24 mouse cellular contexts compared by ENCODE assay signal in genomic region chr17:12925703-12926180, GRCm38 (mm10). TPM values are rescaled to one million over a fixed set of nuclear protein-coding genes. Genes with fewer than 3 reads are reported as not detected.
A peak's percentile ranks its signal among the peaks of the same experiment; 100 is the strongest.
DNase-seq lines count a peak whose midpoint lies in the region; ATAC-seq and TF ChIP-seq lines count a peak whose summit lies in the region.
"Had no signal": no experiment of that assay in that cellular context is flagged by ENCODE, and none has a peak within 500 bp of the region (broad histone marks: within the 10 kb centered on the region; RNA-seq: fewer than 3 reads in every experiment).

No protein-coding gene starts in this region.

- no peaks in the 10 kb centered on the region for H3K4me1 ChIP-seq in intestine, embryonic 15.5 days (replicated peaks)
- no peaks in the 10 kb centered on the region for H3K4me1 ChIP-seq in intestine, postnatal 0 days (replicated peaks; ENCODE audit: control insufficient read depth, insufficient read depth, low read length)
- H3K4me1 ChIP-seq in midbrain, embryonic 11.5 days (ENCODE audit: control insufficient read depth, insufficient read depth, low read length) = no peaks in the 10 kb centered on the region
- no peaks in the 10 kb centered on the region for H3K4me1 ChIP-seq in midbrain, embryonic 13.5 days (replicated peaks)
- peaks cover 8% of the 10 kb centered on the region; the same call in 1 of the 2 replicates for H3K4me1 ChIP-seq in liver, embryonic 13.5 days (replicated peaks)
- H3K4me1 ChIP-seq in forebrain, postnatal 0 days (ENCODE audit: insufficient read depth) = no peaks in the 10 kb centered on the region
- H3K4me1 ChIP-seq: embryonic facial prominence, embryonic 10.5 days; forebrain, embryonic 13.5 days; heart, embryonic 10.5 days; hindbrain, embryonic 12.5 days had no signal

- 88% methylated on average over 8 of the region's 8 CpGs for WGBS in intestine, embryonic 15.5 days
- WGBS in intestine, postnatal 0 days = 79% methylated on average over 8 of the region's 8 CpGs
- WGBS in midbrain, embryonic 11.5 days = 92% methylated on average over 8 of the region's 8 CpGs
- 89% methylated on average over 8 of the region's 8 CpGs for WGBS in midbrain, embryonic 13.5 days
- WGBS in liver, embryonic 13.5 days (ENCODE audit: insufficient replicate concordance) = 85% methylated on average over 8 of the region's 8 CpGs
- WGBS in forebrain, postnatal 0 days = 87% methylated on average over 8 of the region's 8 CpGs

- peak; percentile 64 for ATAC-seq in intestine, embryonic 15.5 days
- ATAC-seq in intestine, postnatal 0 days = no peak; the same call in 1 of the 2 replicates
- ATAC-seq in midbrain, embryonic 11.5 days (ENCODE audit: low FRiP score) = no peak
- no peak for ATAC-seq in midbrain, embryonic 13.5 days
- ATAC-seq in liver, embryonic 13.5 days (ENCODE audit: low read depth) = 0 out of 2 replicates have a peak, but pooled peaks have one; percentile 18
- ATAC-seq in forebrain, postnatal 0 days = no peak
- ATAC-seq: activated CD4-positive, CD25-positive, alpha-beta regulatory T cell, adult 4 months; CD4-positive, CD25-positive, alpha-beta regulatory T cell, adult 4 months; forebrain, embryonic 13.5 days; Patski had no signal

- no peak for TF ChIP-seq CTCF in intestine, postnatal 0 days (IDR thresholded peaks at IDR 0.05; ENCODE audit: low read depth)
- no peak for TF ChIP-seq CTCF in layer of hippocampus, adult 2 months (conservative IDR thresholded peaks at IDR 0.05)
- no peak for TF ChIP-seq CTCF in forebrain, postnatal 0 days (IDR thresholded peaks at IDR 0.05; ENCODE audit: low read depth)

- H3K9me3 ChIP-seq in intestine, embryonic 15.5 days = no peaks in the 10 kb centered on the region
- no peaks in the 10 kb centered on the region for H3K9me3 ChIP-seq in intestine, postnatal 0 days (ENCODE audit: control insufficient read depth)
- no peaks in the 10 kb centered on the region for H3K9me3 ChIP-seq in midbrain, embryonic 11.5 days (ENCODE audit: control insufficient read depth, low read length)
- no peaks in the 10 kb centered on the region for H3K9me3 ChIP-seq in midbrain, embryonic 13.5 days
- no peaks in the 10 kb centered on the region for H3K9me3 ChIP-seq in liver, embryonic 13.5 days (replicated peaks)
- H3K9me3 ChIP-seq in forebrain, postnatal 0 days (ENCODE audit: low read length) = no peaks in the 10 kb centered on the region
- H3K9me3 ChIP-seq: embryonic facial prominence, embryonic 10.5 days; forebrain, embryonic 13.5 days; heart, embryonic 10.5 days; hindbrain, embryonic 12.5 days had no signal

- H3K9ac ChIP-seq in intestine, embryonic 15.5 days = no peak overlapping the region
- H3K9ac ChIP-seq in intestine, postnatal 0 days (ENCODE audit: low read depth, low read length) = no peak overlapping the region
- H3K9ac ChIP-seq in midbrain, embryonic 11.5 days (ENCODE audit: low read length) = no peak overlapping the region
- no peak overlapping the region for H3K9ac ChIP-seq in midbrain, embryonic 13.5 days (replicated peaks)
- no peak overlapping the region for H3K9ac ChIP-seq in liver, embryonic 13.5 days
- H3K9ac ChIP-seq in forebrain, postnatal 0 days = no peak overlapping the region
- H3K9ac ChIP-seq: forebrain, embryonic 13.5 days; hindbrain, embryonic 12.5 days had no signal

- H3K4me3 ChIP-seq in intestine, embryonic 15.5 days (replicated peaks) = no peak overlapping the region
- no peak overlapping the region for H3K4me3 ChIP-seq in intestine, postnatal 0 days (ENCODE audit: low read depth, low read length)
- H3K4me3 ChIP-seq in midbrain, embryonic 11.5 days (ENCODE audit: low read depth, low read length) = no peak overlapping the region
- no peak overlapping the region for H3K4me3 ChIP-seq in midbrain, embryonic 13.5 days (replicated peaks)
- no peak overlapping the region for H3K4me3 ChIP-seq in liver, embryonic 13.5 days (replicated peaks)
- no peak overlapping the region for H3K4me3 ChIP-seq in myocyte
- H3K4me3 ChIP-seq in layer of hippocampus, adult 2 months = no peak overlapping the region
- H3K4me3 ChIP-seq in forebrain, postnatal 0 days (ENCODE audit: low read depth, low read length) = no peak overlapping the region
- H3K4me3 ChIP-seq: embryonic facial prominence, embryonic 10.5 days; forebrain, embryonic 13.5 days; gastrocnemius, adult 2 months; heart, embryonic 10.5 days; hindbrain, embryonic 12.5 days had no signal

- no peak overlapping the region for H3K27ac ChIP-seq in intestine, embryonic 15.5 days
- no peak overlapping the region for H3K27ac ChIP-seq in intestine, postnatal 0 days (ENCODE audit: low read depth, low read length)
- no peak overlapping the region for H3K27ac ChIP-seq in midbrain, embryonic 11.5 days (ENCODE audit: low read depth, low read length)
- no peak overlapping the region for H3K27ac ChIP-seq in midbrain, embryonic 13.5 days
- H3K27ac ChIP-seq in liver, embryonic 13.5 days = peak overlapping the region; percentile 21; the same call in 1 of the 2 replicates
- no peak overlapping the region for H3K27ac ChIP-seq in layer of hippocampus, adult 2 months
- H3K27ac ChIP-seq in forebrain, postnatal 0 days (ENCODE audit: low read depth, low read length) = no peak overlapping the region
- H3K27ac ChIP-seq: embryonic facial prominence, embryonic 10.5 days; forebrain, embryonic 13.5 days; gastrocnemius, adult 2 months; heart, embryonic 10.5 days; hindbrain, embryonic 12.5 days had no signal

- H3K27me3 ChIP-seq in intestine, embryonic 15.5 days (replicated peaks) = no peaks in the 10 kb centered on the region
- no peaks in the 10 kb centered on the region for H3K27me3 ChIP-seq in intestine, postnatal 0 days (replicated peaks; ENCODE audit: control insufficient read depth, insufficient read depth, low read length)
- H3K27me3 ChIP-seq in midbrain, embryonic 11.5 days (ENCODE audit: control insufficient read depth, insufficient read depth, low read length) = no peaks in the 10 kb centered on the region
- H3K27me3 ChIP-seq in midbrain, embryonic 13.5 days = no peaks in the 10 kb centered on the region
- H3K27me3 ChIP-seq in liver, embryonic 13.5 days = no peaks in the 10 kb centered on the region
- no peaks in the 10 kb centered on the region for H3K27me3 ChIP-seq in myocyte (ENCODE audit: control insufficient read depth, insufficient read depth, insufficient read length)
- no peaks in the 10 kb centered on the region for H3K27me3 ChIP-seq in forebrain, postnatal 0 days (ENCODE audit: insufficient read depth, low read length)
- H3K27me3 ChIP-seq: forebrain, embryonic 13.5 days; hindbrain, embryonic 12.5 days; Patski had no signal

- H3K79me2 ChIP-seq in myocyte (ENCODE audit: control insufficient read depth, insufficient read depth) = no peaks in the 10 kb centered on the region

- no peak overlapping the region for H3K4me2 ChIP-seq in intestine, embryonic 15.5 days (replicated peaks)
- H3K4me2 ChIP-seq in intestine, postnatal 0 days (replicated peaks; ENCODE audit: low read depth) = no peak overlapping the region
- H3K4me2 ChIP-seq in midbrain, embryonic 11.5 days = no peak overlapping the region
- H3K4me2 ChIP-seq in midbrain, embryonic 13.5 days (replicated peaks) = no peak overlapping the region
- no peak overlapping the region for H3K4me2 ChIP-seq in liver, embryonic 13.5 days
- no peak overlapping the region for H3K4me2 ChIP-seq in myocyte (ENCODE audit: low read depth)
- no peak overlapping the region for H3K4me2 ChIP-seq in forebrain, postnatal 0 days (ENCODE audit: low read depth)
- H3K4me2 ChIP-seq: forebrain, embryonic 13.5 days; hindbrain, embryonic 12.5 days had no signal

- H3K36me3 ChIP-seq in intestine, embryonic 15.5 days = peaks cover 44% of the 10 kb centered on the region
- peaks cover 49% of the 10 kb centered on the region for H3K36me3 ChIP-seq in intestine, postnatal 0 days (ENCODE audit: control insufficient read depth, insufficient read depth)
- H3K36me3 ChIP-seq in midbrain, embryonic 11.5 days (ENCODE audit: control insufficient read depth, insufficient read depth, low read length) = peaks cover 28% of the 10 kb centered on the region
- peaks cover 65% of the 10 kb centered on the region for H3K36me3 ChIP-seq in midbrain, embryonic 13.5 days
- H3K36me3 ChIP-seq in liver, embryonic 13.5 days = peaks cover 61% of the 10 kb centered on the region
- H3K36me3 ChIP-seq in myocyte (ENCODE audit: control insufficient read depth, insufficient read depth) = peaks cover 44% of the 10 kb centered on the region
- H3K36me3 ChIP-seq in forebrain, postnatal 0 days (ENCODE audit: insufficient read depth) = peaks cover 53% of the 10 kb centered on the region

- peak; percentile 71 for DNase-seq in midbrain, embryonic 11.5 days (ENCODE audit: low spot score, missing footprints)
- no peak for DNase-seq in liver, embryonic 13.5 days
- no peak for DNase-seq in layer of hippocampus, adult 2 months (ENCODE audit: low spot score in 2 of 2)
- no peak for DNase-seq in forebrain, postnatal 0 days
- DNase-seq: adrenal gland, postnatal 25 days; B cell, adult 2 months; cerebellum, adult 2 months; cerebellum, postnatal 10 days; gastrocnemius, adult 2 months; gastrocnemius, postnatal 36 days; heart, postnatal 10 days; heart, postnatal 4 days had no signal

- no peak for TF ChIP-seq POLR2A in myocyte (IDR thresholded peaks at IDR 0.05; ENCODE audit: insufficient read length, low read depth)

- H3ac ChIP-seq in myocyte (ENCODE audit: control insufficient read depth, insufficient read length) = no peak overlapping the region

RNA-seq across cellular contexts. Expression of gene Mrpl18, which starts 9.6 kb away (rescaled TPM):
- polyA plus RNA-seq in intestine, embryonic 15.5 days (2015; fragmentation: Nextera tagmentation; extraction: Ambion mirVana) = 173 and 181 TPM in 2 replicates
- polyA plus RNA-seq in intestine, postnatal 0 days (2015; fragmentation: Nextera tagmentation; extraction: Ambion mirVana) = 112 and 121 TPM in 2 replicates
- polyA plus RNA-seq in midbrain, embryonic 11.5 days (2014; fragmentation: Nextera tagmentation; extraction: Ambion mirVana) = 172 and 176 TPM in 2 replicates
- polyA plus RNA-seq in midbrain, embryonic 13.5 days (2015; fragmentation: Nextera tagmentation; extraction: Ambion mirVana) = 138 and 145 TPM in 2 replicates
- polyA plus RNA-seq in liver, embryonic 13.5 days (2015; fragmentation: Nextera tagmentation; extraction: Ambion mirVana) = 184 and 197 TPM in 2 replicates
- polyA plus RNA-seq in myocyte (2012; fragmentation: generic; extraction: Trizol) = 64.1 TPM
- 10 to 100 TPM; 60.9 to 68.9 TPM for total RNA-seq in layer of hippocampus, adult 2 months (2021)
- total RNA-seq in forebrain, postnatal 0 days (2014; rRNA removed) = 45.7 and 56.9 TPM in 2 replicates
- polyA plus RNA-seq in forebrain, postnatal 0 days (2015; fragmentation: Nextera tagmentation; extraction: Ambion mirVana) = 86.5 and 104 TPM in 2 replicates

RNA-seq across cellular contexts. Expression of gene Tcp1, which starts 10.2 kb away (rescaled TPM):
- 369 and 437 TPM in 2 replicates for polyA plus RNA-seq in intestine, embryonic 15.5 days (2015; fragmentation: Nextera tagmentation; extraction: Ambion mirVana)
- 143 and 144 TPM in 2 replicates for polyA plus RNA-seq in intestine, postnatal 0 days (2015; fragmentation: Nextera tagmentation; extraction: Ambion mirVana)
- polyA plus RNA-seq in midbrain, embryonic 11.5 days (2014; fragmentation: Nextera tagmentation; extraction: Ambion mirVana) = 542 and 583 TPM in 2 replicates
- 403 and 435 TPM in 2 replicates for polyA plus RNA-seq in midbrain, embryonic 13.5 days (2015; fragmentation: Nextera tagmentation; extraction: Ambion mirVana)
- 346 and 426 TPM in 2 replicates for polyA plus RNA-seq in liver, embryonic 13.5 days (2015; fragmentation: Nextera tagmentation; extraction: Ambion mirVana)
- 237 TPM for polyA plus RNA-seq in myocyte (2012; fragmentation: generic; extraction: Trizol)
- 100 to 1,000 TPM; 201 to 208 TPM for total RNA-seq in layer of hippocampus, adult 2 months (2021)
- total RNA-seq in forebrain, postnatal 0 days (2014; rRNA removed) = 409 and 432 TPM in 2 replicates
- polyA plus RNA-seq in forebrain, postnatal 0 days (2015; fragmentation: Nextera tagmentation; extraction: Ambion mirVana) = 375 and 418 TPM in 2 replicates

RNA-seq across cellular contexts. Expression of gene Acat3, which starts 14.7 kb away (rescaled TPM):
- polyA plus RNA-seq in intestine, embryonic 15.5 days (2015; fragmentation: Nextera tagmentation; extraction: Ambion mirVana) = 0.88 and 1.6 TPM in 2 replicates
- 0.18 and 0.51 TPM in 2 replicates for polyA plus RNA-seq in intestine, postnatal 0 days (2015; fragmentation: Nextera tagmentation; extraction: Ambion mirVana)
- polyA plus RNA-seq in midbrain, embryonic 11.5 days (2014; fragmentation: Nextera tagmentation; extraction: Ambion mirVana) = 0.93 and 1.4 TPM in 2 replicates
- polyA plus RNA-seq in midbrain, embryonic 13.5 days (2015; fragmentation: Nextera tagmentation; extraction: Ambion mirVana) = 0.92 and 1.1 TPM in 2 replicates
- polyA plus RNA-seq in liver, embryonic 13.5 days (2015; fragmentation: Nextera tagmentation; extraction: Ambion mirVana) = 1.9 and 2.6 TPM in 2 replicates
- 0.76 TPM for polyA plus RNA-seq in myocyte (2012; fragmentation: generic; extraction: Trizol)
- 1 to 10 TPM; 4.1 to 6.6 TPM for total RNA-seq in layer of hippocampus, adult 2 months (2021)
- 1.3 and 1.5 TPM in 2 replicates for total RNA-seq in forebrain, postnatal 0 days (2014; rRNA removed)
- polyA plus RNA-seq in forebrain, postnatal 0 days (2015; fragmentation: Nextera tagmentation; extraction: Ambion mirVana) = 0.21 and 0.85 TPM in 2 replicates
- total RNA-seq: gastrocnemius, adult 2 months; gastrocnemius, postnatal 36 days; heart, adult 18-20 months; heart, postnatal 10 days; heart, postnatal 4 days had no signal

RNA-seq across cellular contexts. Expression of gene Pnldc1, which starts 15.7 kb away (rescaled TPM):
- polyA plus RNA-seq in intestine, embryonic 15.5 days (2015; fragmentation: Nextera tagmentation; extraction: Ambion mirVana) = 0.62 and 0.90 TPM in 2 replicates
- polyA plus RNA-seq in intestine, postnatal 0 days (2015; fragmentation: Nextera tagmentation; extraction: Ambion mirVana) = 0.48 and 0.54 TPM in 2 replicates
- polyA plus RNA-seq in midbrain, embryonic 11.5 days (2014; fragmentation: Nextera tagmentation; extraction: Ambion mirVana) = 1.1 and 1.2 TPM in 2 replicates
- polyA plus RNA-seq in midbrain, embryonic 13.5 days (2015; fragmentation: Nextera tagmentation; extraction: Ambion mirVana) = 1.5 and 2.0 TPM in 2 replicates
- polyA plus RNA-seq in liver, embryonic 13.5 days (2015; fragmentation: Nextera tagmentation; extraction: Ambion mirVana) = 0.40 and 0.66 TPM in 2 replicates
- 0.05 TPM for polyA plus RNA-seq in myocyte (2012; fragmentation: generic; extraction: Trizol)
- total RNA-seq in layer of hippocampus, adult 2 months (2021) = 1 to 10 TPM; 3.9 to 6.2 TPM
- total RNA-seq in forebrain, postnatal 0 days (2014; rRNA removed) = 0.38 and 0.90 TPM in 2 replicates
- polyA plus RNA-seq in forebrain, postnatal 0 days (2015; fragmentation: Nextera tagmentation; extraction: Ambion mirVana) = 1.0 and 1.2 TPM in 2 replicates
- total RNA-seq: gastrocnemius, postnatal 36 days had no signal

RNA-seq across cellular contexts. Expression of gene Acat2, which starts 34.8 kb away (rescaled TPM):
- polyA plus RNA-seq in intestine, embryonic 15.5 days (2015; fragmentation: Nextera tagmentation; extraction: Ambion mirVana) = 230 and 240 TPM in 2 replicates
- 62.7 and 69.3 TPM in 2 replicates for polyA plus RNA-seq in intestine, postnatal 0 days (2015; fragmentation: Nextera tagmentation; extraction: Ambion mirVana)
- polyA plus RNA-seq in midbrain, embryonic 11.5 days (2014; fragmentation: Nextera tagmentation; extraction: Ambion mirVana) = 370 and 373 TPM in 2 replicates
- 360 and 384 TPM in 2 replicates for polyA plus RNA-seq in midbrain, embryonic 13.5 days (2015; fragmentation: Nextera tagmentation; extraction: Ambion mirVana)
- 87.7 and 104 TPM in 2 replicates for polyA plus RNA-seq in liver, embryonic 13.5 days (2015; fragmentation: Nextera tagmentation; extraction: Ambion mirVana)
- polyA plus RNA-seq in myocyte (2012; fragmentation: generic; extraction: Trizol) = 81.9 TPM
- 10 to 100 TPM; 44.2 to 44.4 TPM for total RNA-seq in layer of hippocampus, adult 2 months (2021)
- total RNA-seq in forebrain, postnatal 0 days (2014; rRNA removed) = 228 and 260 TPM in 2 replicates
- 268 and 278 TPM in 2 replicates for polyA plus RNA-seq in forebrain, postnatal 0 days (2015; fragmentation: Nextera tagmentation; extraction: Ambion mirVana)

Comparison
In these comparisons a context has a peak if more than half of its experiments do, and no peak if none do; other contexts are left out.
1. ATAC-seq: peak in intestine, embryonic 15.5 days (single experiment) and liver, embryonic 13.5 days (single experiment); none in intestine, postnatal 0 days (single experiment), midbrain, embryonic 11.5 days (single experiment), midbrain, embryonic 13.5 days (single experiment) and forebrain, postnatal 0 days (single experiment).